Mouse (Mus musculus): ENCODE data around the gene Dntt. TPM values are rescaled to one million over a fixed set of nuclear protein-coding genes. Genes with fewer than 3 reads are reported as not detected.

The Dntt gene
- polyA plus RNA-seq, 1 experiment from 2014 or later, result not detected

GRCm38 (mm10) chr19:40993356-40993755 lies 35.7 kb upstream of the Dntt start:
- Histone ChIP-seq H3K27ac (ENCODE audit: low read depth) (peak overlapping the region; percentile 30; the same call in 1 of the 2 replicates), H3K36me3 (ENCODE audit: control insufficient read depth, insufficient read depth, low read length) (no peaks in the 10 kb centered on the region), H3K4me1 (replicated peaks; ENCODE audit: control insufficient read depth, insufficient read depth, low read length) (no peaks in the 10 kb centered on the region), H3K27me3 (replicated peaks; ENCODE audit: control insufficient read depth, insufficient read depth, low read length) (no peaks in the 10 kb centered on the region), H3K9me3 (ENCODE audit: control insufficient read depth, low read length) (no peaks in the 10 kb centered on the region), H3K4me2 (ENCODE audit: low read length) (peak overlapping the region; percentile 36), H3K4me3 (ENCODE audit: low read depth, low read length) (0 out of 2 replicates have a peak overlapping the region, but pooled peaks have one; percentile 10), H3K9ac (ENCODE audit: low read length) (no peak overlapping the region)
- DNase-seq (ENCODE audit: low spot score) (no peak), ATAC-seq (replicated peaks; ENCODE audit: low FRiP score, low TSS enrichment, low read depth) (no peak)
- WGBS, result 68% methylated on average over 5 of the region's 5 CpGs

- DNase-seq (ENCODE audit: low spot score) (peak; percentile 63), ATAC-seq (replicated peaks; ENCODE audit: low FRiP score, low TSS enrichment, low read depth) (peak; percentile 75)
- Histone ChIP-seq H3K9ac (ENCODE audit: low read length) (no peak within 1 kb of the TSS), H3K36me3 (ENCODE audit: control insufficient read depth, insufficient read depth, low read length) (no peaks in the 10 kb centered on the region), H3K4me3 (ENCODE audit: low read depth, low read length) (0 out of 2 replicates have a peak within 1 kb of the TSS, but pooled peaks have one; percentile 10), H3K27ac (ENCODE audit: low read depth) (peak within 1 kb of the TSS; percentile 73), H3K4me2 (ENCODE audit: low read length) (peak within 1 kb of the TSS; percentile 36), H3K9me3 (ENCODE audit: control insufficient read depth, low read length) (no peaks in the 10 kb centered on the region), H3K27me3 (replicated peaks; ENCODE audit: control insufficient read depth, insufficient read depth, low read length) (no peaks in the 10 kb centered on the region), H3K4me1 (replicated peaks; ENCODE audit: control insufficient read depth, insufficient read depth, low read length) (0 out of 2 replicates have a peak, but pooled peaks cover 5% of the 10 kb centered on the region)
- 34% methylated on average over 8 of the region's 8 CpGs for WGBS
These were observed 35.0 kb upstream of the Dntt start, which contains the start of gene Blnk for GRCm38 (mm10) chr19:40994057-40994585. Gene Blnk (minus strand): TSS chr19:40994535.

- H3K27me3 ChIP-seq (replicated peaks; ENCODE audit: control insufficient read depth, insufficient read depth, low read length), result no peaks in the 10 kb centered on the region
- H3K4me1 ChIP-seq (replicated peaks; ENCODE audit: control insufficient read depth, insufficient read depth, low read length), result 0 out of 2 replicates have a peak, but pooled peaks cover 5% of the 10 kb centered on the region
- WGBS, result 55% methylated on average over 7 of the region's 7 CpGs
- no peaks in the 10 kb centered on the region for H3K36me3 ChIP-seq (ENCODE audit: control insufficient read depth, insufficient read depth, low read length)
- DNase-seq (ENCODE audit: low spot score) (no peak), ATAC-seq (replicated peaks; ENCODE audit: low FRiP score, low TSS enrichment, low read depth) (no peak)
- peak overlapping the region; percentile 73 for H3K27ac ChIP-seq (ENCODE audit: low read depth)
- H3K4me2 ChIP-seq (ENCODE audit: low read length), result peak overlapping the region; percentile 16; the same call in 1 of the 2 replicates
- no peak overlapping the region for H3K4me3 ChIP-seq (ENCODE audit: low read depth, low read length)
- no peak overlapping the region for H3K9ac ChIP-seq (ENCODE audit: low read length)
- no peaks in the 10 kb centered on the region for H3K9me3 ChIP-seq (ENCODE audit: control insufficient read depth, low read length)
These were observed 34.2 kb upstream of the Dntt start for GRCm38 (mm10) chr19:40994911-40995310.

- 52% methylated on average over 21 of the region's 21 CpGs for WGBS
These were observed 33.4 kb upstream of the Dntt start for GRCm38 (mm10) chr19:40995449-40996401.

GRCm38 (mm10) chr19:40996722-40997121 lies 32.4 kb upstream of the Dntt start:
- 0 out of 2 replicates have a peak, but pooled peaks cover 5% of the 10 kb centered on the region for H3K4me1 ChIP-seq (replicated peaks; ENCODE audit: control insufficient read depth, insufficient read depth, low read length)
- H3K4me2 ChIP-seq (ENCODE audit: low read length), result no peak overlapping the region
- H3K27me3 ChIP-seq (replicated peaks; ENCODE audit: control insufficient read depth, insufficient read depth, low read length), result no peaks in the 10 kb centered on the region
- 80% methylated on average over 6 of the region's 6 CpGs for WGBS
- ATAC-seq (replicated peaks; ENCODE audit: low FRiP score, low TSS enrichment, low read depth) (no peak), DNase-seq (ENCODE audit: low spot score) (no peak)
- no peak overlapping the region for H3K4me3 ChIP-seq (ENCODE audit: low read depth, low read length)
- H3K27ac ChIP-seq (ENCODE audit: low read depth), result no peak overlapping the region
- no peaks in the 10 kb centered on the region for H3K36me3 ChIP-seq (ENCODE audit: control insufficient read depth, insufficient read depth, low read length)
- no peaks in the 10 kb centered on the region for H3K9me3 ChIP-seq (ENCODE audit: control insufficient read depth, low read length)
- no peak overlapping the region for H3K9ac ChIP-seq (ENCODE audit: low read length)

More at GRCm38 (mm10) chr19:40995449-40996401, 33.4 kb upstream of the Dntt start:
- Histone ChIP-seq H3K27me3 (replicated peaks; ENCODE audit: control insufficient read depth, insufficient read depth, low read length) (no peaks in the 10 kb centered on the region), H3K9me3 (ENCODE audit: control insufficient read depth, low read length) (no peaks in the 10 kb centered on the region), H3K4me2 (ENCODE audit: low read length) (peak overlapping the region; percentile 16; the same call in 1 of the 2 replicates), H3K9ac (ENCODE audit: low read length) (no peak overlapping the region), H3K4me1 (replicated peaks; ENCODE audit: control insufficient read depth, insufficient read depth, low read length) (0 out of 2 replicates have a peak, but pooled peaks cover 5% of the 10 kb centered on the region), H3K4me3 (ENCODE audit: low read depth, low read length) (no peak overlapping the region), H3K27ac (ENCODE audit: low read depth) (peak overlapping the region; percentile 73), H3K36me3 (ENCODE audit: control insufficient read depth, insufficient read depth, low read length) (no peaks in the 10 kb centered on the region)
- ATAC-seq (replicated peaks; ENCODE audit: low FRiP score, low TSS enrichment, low read depth) (peak; percentile 64), DNase-seq (ENCODE audit: low spot score) (no peak)

- Histone ChIP-seq H3K4me2 (ENCODE audit: low read length) (no peak overlapping the region), H3K4me1 (replicated peaks; ENCODE audit: control insufficient read depth, insufficient read depth, low read length) (0 out of 2 replicates have a peak, but pooled peaks cover 5% of the 10 kb centered on the region), H3K4me3 (ENCODE audit: low read depth, low read length) (no peak overlapping the region), H3K36me3 (ENCODE audit: control insufficient read depth, insufficient read depth, low read length) (no peaks in the 10 kb centered on the region), H3K27ac (ENCODE audit: low read depth) (no peak overlapping the region), H3K9ac (ENCODE audit: low read length) (no peak overlapping the region), H3K27me3 (replicated peaks; ENCODE audit: control insufficient read depth, insufficient read depth, low read length) (no peaks in the 10 kb centered on the region), H3K9me3 (ENCODE audit: control insufficient read depth, low read length) (no peaks in the 10 kb centered on the region)
- 55% methylated on average over 5 of the region's 5 CpGs for WGBS
- DNase-seq (ENCODE audit: low spot score) (no peak), ATAC-seq (replicated peaks; ENCODE audit: low FRiP score, low TSS enrichment, low read depth) (no peak)
These were observed 30.5 kb upstream of the Dntt start for GRCm38 (mm10) chr19:40998469-40999170.

- Histone ChIP-seq H3K4me3 (ENCODE audit: low read depth, low read length) (no peak overlapping the region), H3K4me1 (replicated peaks; ENCODE audit: control insufficient read depth, insufficient read depth, low read length) (0 out of 2 replicates have a peak, but pooled peaks cover 5% of the 10 kb centered on the region), H3K36me3 (ENCODE audit: control insufficient read depth, insufficient read depth, low read length) (no peaks in the 10 kb centered on the region), H3K27ac (ENCODE audit: low read depth) (no peak overlapping the region), H3K27me3 (replicated peaks; ENCODE audit: control insufficient read depth, insufficient read depth, low read length) (no peaks in the 10 kb centered on the region), H3K4me2 (ENCODE audit: low read length) (no peak overlapping the region), H3K9me3 (ENCODE audit: control insufficient read depth, low read length) (no peaks in the 10 kb centered on the region), H3K9ac (ENCODE audit: low read length) (no peak overlapping the region)
- no peak for DNase-seq (ENCODE audit: low spot score)
- WGBS, result 63% methylated on average over 3 of the region's 3 CpGs
- ATAC-seq (replicated peaks; ENCODE audit: low FRiP score, low TSS enrichment, low read depth), result no peak
These were observed 29.5 kb upstream of the Dntt start for GRCm38 (mm10) chr19:40999569-40999968.

- ATAC-seq (replicated peaks; ENCODE audit: low FRiP score, low TSS enrichment, low read depth) (no peak), DNase-seq (ENCODE audit: low spot score) (no peak)
- no peaks in the 10 kb centered on the region for H3K9me3 ChIP-seq (ENCODE audit: control insufficient read depth, low read length)
- H3K9ac ChIP-seq (ENCODE audit: low read length), result no peak overlapping the region
- H3K27ac ChIP-seq (ENCODE audit: low read depth), result no peak overlapping the region
- H3K4me3 ChIP-seq (ENCODE audit: low read depth, low read length), result no peak overlapping the region
- 0 out of 2 replicates have a peak, but pooled peaks cover 1% of the 10 kb centered on the region for H3K4me1 ChIP-seq (replicated peaks; ENCODE audit: control insufficient read depth, insufficient read depth, low read length)
- no peaks in the 10 kb centered on the region for H3K36me3 ChIP-seq (ENCODE audit: control insufficient read depth, insufficient read depth, low read length)
- WGBS, result 90% methylated on average over 3 of the region's 3 CpGs
- no peaks in the 10 kb centered on the region for H3K27me3 ChIP-seq (replicated peaks; ENCODE audit: control insufficient read depth, insufficient read depth, low read length)
- H3K4me2 ChIP-seq (ENCODE audit: low read length), result no peak overlapping the region
These were observed 25.3 kb upstream of the Dntt start for GRCm38 (mm10) chr19:41003694-41004315.
